Mouse (Mus musculus) thymus, adult 2 months (tissue): ENCODE data around the gene Mrvi1. TPM values are rescaled to one million over a fixed set of nuclear protein-coding genes. Genes with fewer than 3 reads are reported as not detected.
"Not testable (repeated sequence)": the region's sequence is repeated elsewhere in the genome, so short reads cannot be mapped to it uniquely, and the experiment has no call there.

ENCODE experiments used
- DNase-seq: peaks from one replicate; pipeline ENCODE4 v3.0.0; 2021
- H3K27ac ChIP-seq: fragments of 200-500 bp; 2 replicates; pipeline ENCODE4 v1.5.1; 2012; ENCODE audit warnings: low read length, control low read depth; ENCODE audit not compliant: control insufficient read depth, insufficient read depth
- H3K27me3 ChIP-seq: fragments of 200-500 bp; 2 replicates; pipeline ENCODE4 v1.6.1; 2012; ENCODE audit warnings: mild to moderate bottlenecking, low read length, moderate library complexity, mixed read lengths; ENCODE audit not compliant: control insufficient read depth, insufficient read depth
- H3K36me3 ChIP-seq: fragments of 200-500 bp; 2 replicates; pipeline ENCODE4 v1.6.1; 2012; ENCODE audit warnings: mild to moderate bottlenecking, low read length, moderate library complexity; ENCODE audit not compliant: control insufficient read depth, insufficient read depth
- H3K4me1 ChIP-seq: fragments of 200-500 bp; replicated peaks from 2 replicates; pipeline ENCODE4 v1.6.1; 2012; ENCODE audit warnings: low read length; ENCODE audit not compliant: control insufficient read depth, insufficient read depth
- H3K4me3 ChIP-seq: fragments of 200-500 bp; 2 replicates; pipeline ENCODE4 v1.5.1; 2012; ENCODE audit warnings: mild to moderate bottlenecking, low read length, control low read depth, moderate library complexity; ENCODE audit not compliant: control insufficient read depth, insufficient read depth
- CTCF ChIP-seq: fragments of 200-500 bp; IDR thresholded peaks from 2 replicates; pipeline ENCODE4 v1.5.1; 2012; ENCODE audit warnings: mild to moderate bottlenecking, control low read depth, low read length, moderate library complexity, borderline replicate concordance; ENCODE audit not compliant: control insufficient read depth, poor library complexity, insufficient read depth; ENCODE audit errors: extremely low read depth
- POLR2A ChIP-seq: fragments of 200-500 bp; IDR thresholded peaks from 2 replicates; pipeline ENCODE4 v1.6.1; 2012; ENCODE audit warnings: mild to moderate bottlenecking, low read length, control low read depth, moderate library complexity; ENCODE audit not compliant: control insufficient read depth, poor library complexity, insufficient read depth; ENCODE audit errors: extremely low read depth
- WGBS: fragments of 180-500 bp; shearing (Covaris S2); methylation state at CpG from one replicate; pipeline ENCODE4 v1.1.7; 2018; 5-methylcytosine and 5-hydroxymethylcytosine counted together
- polyA plus RNA-seq: library from polyadenylated mRNA; depleted of rRNA; stranded (reverse); fragments of >200 nt; gene quantifications from 2 replicates; pipeline ENCODE4 v1.2.3, GENCODE M21; 2012

Mrvi1 gene
- polyA plus RNA-seq, 1 experiment: 3.2 TPM

DNA sequence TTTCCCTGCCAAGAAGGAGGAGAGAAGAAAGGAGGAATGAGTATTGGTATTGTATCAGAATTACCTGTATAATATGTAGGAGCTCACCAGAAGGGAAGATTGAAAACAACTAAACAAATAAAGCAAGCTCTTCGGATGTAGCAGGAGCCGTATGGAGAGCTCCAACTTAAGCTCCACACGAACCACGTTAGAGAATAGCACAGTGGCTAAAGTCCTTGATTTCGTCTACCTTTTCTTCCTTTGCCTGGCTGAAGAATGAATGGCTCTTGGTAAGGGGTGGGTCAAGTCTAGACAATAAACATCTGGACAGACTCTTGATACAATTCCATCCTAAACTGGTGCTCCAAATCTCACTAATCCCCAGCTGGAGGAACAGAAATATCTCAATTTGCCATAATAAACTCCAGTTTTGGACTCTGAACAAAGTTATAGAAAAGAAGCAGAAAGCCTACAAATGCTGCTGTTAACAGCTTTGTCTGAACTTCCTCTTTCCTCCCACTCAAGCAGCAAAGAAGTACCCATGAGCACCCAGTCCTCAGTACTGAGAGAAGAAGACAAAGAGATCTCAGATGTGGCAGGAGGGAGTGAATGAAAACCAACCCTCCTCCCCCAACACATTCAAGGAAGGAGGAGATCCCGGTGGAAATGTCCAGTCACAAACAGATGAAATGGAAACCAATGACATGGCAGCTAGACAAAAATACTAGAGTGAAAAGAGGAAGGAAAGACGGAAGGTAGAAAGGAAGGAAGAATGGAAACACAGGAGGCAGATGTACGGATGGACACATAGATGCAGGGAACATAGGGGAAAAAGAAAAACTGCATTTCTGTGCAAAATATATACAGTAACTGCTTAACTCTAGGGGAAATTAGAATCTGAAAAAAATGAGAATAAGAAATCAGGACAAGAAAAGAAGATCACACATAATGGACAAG, 73.8 kb downstream of the Mrvi1 start:
- WGBS: 43% methylated on average over 8 of the region's 8 CpGs
- H3K27ac ChIP-seq: no peak overlapping the region
- no peaks in the 10 kb centered on the region for H3K4me1 ChIP-seq
- no peak for DNase-seq
- no peak overlapping the region for H3K4me3 ChIP-seq
- TF ChIP-seq POLR2A: no peak
- TF ChIP-seq CTCF: no peak
- H3K27me3 ChIP-seq: no peaks in the 10 kb centered on the region
- H3K36me3 ChIP-seq: no peaks in the 10 kb centered on the region

DNA sequence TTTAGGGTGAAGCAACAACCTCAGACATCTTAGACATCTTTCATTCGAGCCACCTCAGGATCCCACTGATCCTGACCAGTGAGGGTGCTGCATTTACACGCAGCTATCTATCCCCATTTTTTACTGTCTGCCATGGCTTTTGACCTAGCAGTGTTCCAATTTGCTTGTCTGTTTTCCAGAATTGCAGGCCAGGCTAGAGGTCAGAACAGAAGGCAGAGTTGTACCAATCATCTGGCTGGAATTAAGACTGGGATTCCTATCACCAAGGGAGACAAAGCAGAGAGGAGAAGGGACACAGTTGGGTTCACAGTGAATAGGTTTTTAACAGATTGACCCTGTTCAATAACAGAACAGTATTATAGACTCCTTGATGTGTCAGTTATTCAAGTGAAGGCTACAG, 75.7 kb downstream of the Mrvi1 start:
- Histone ChIP-seq H3K36me3 (no peaks in the 10 kb centered on the region), H3K4me1 (no peaks in the 10 kb centered on the region), H3K27me3 (no peaks in the 10 kb centered on the region), H3K27ac (no peak overlapping the region), H3K4me3 (no peak overlapping the region)
- 88% methylated on average over 2 of the region's 2 CpGs for WGBS
- DNase-seq: no peak
- TF ChIP-seq POLR2A (no peak), CTCF (no peak)

DNA sequence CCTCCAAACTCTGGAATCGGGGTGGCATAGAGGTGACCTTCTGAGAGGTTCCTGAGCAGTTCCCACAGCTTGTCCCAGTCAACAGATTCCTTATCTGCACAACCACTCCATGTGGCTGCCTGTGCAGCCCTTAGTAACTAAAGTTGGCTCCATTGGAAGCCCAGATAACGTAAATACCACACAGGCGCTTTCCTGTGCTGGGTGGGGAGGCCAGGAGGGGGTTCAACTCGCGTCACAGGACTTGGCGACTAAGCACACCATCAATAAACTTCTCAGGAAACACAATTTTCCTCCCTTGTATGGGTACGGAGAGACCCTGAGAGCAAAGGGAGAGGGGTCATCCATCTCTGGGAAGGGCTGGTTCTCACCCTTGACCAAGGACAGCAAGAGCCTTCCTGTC, 79.0 kb downstream of the Mrvi1 start:
- Histone ChIP-seq H3K27me3 (no peaks in the 10 kb centered on the region), H3K4me3 (no peak overlapping the region), H3K36me3 (no peaks in the 10 kb centered on the region), H3K4me1 (no peaks in the 10 kb centered on the region), H3K27ac (no peak overlapping the region)
- TF ChIP-seq POLR2A: no peak
- no peak for TF ChIP-seq CTCF
- 85% methylated on average over 7 of the region's 7 CpGs for WGBS
- no peak for DNase-seq

DNA sequence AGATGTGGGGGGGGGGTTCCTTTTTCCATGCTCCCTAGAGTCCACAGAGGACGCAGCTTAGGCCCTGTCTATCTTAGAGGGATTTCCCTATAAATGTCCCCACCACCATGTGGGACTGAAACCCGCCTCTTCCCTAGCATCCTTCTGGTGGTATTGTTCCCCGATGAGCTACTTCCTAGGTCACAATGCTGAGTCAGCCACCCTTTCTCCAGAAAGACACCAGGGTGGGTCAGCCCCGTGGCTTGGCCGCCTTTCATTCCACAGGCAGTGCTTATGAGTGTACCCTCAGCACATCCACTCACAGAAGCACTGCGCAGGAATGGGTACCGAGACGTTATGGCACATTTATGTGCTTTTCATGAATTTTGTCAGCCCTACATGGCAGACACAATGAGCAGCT, 85.1 kb downstream of the Mrvi1 start:
- DNase-seq: no peak
- Histone ChIP-seq H3K4me3 (no peak overlapping the region), H3K27ac (no peak overlapping the region), H3K4me1 (no peaks in the 10 kb centered on the region), H3K36me3 (no peaks in the 10 kb centered on the region), H3K27me3 (no peaks in the 10 kb centered on the region)
- WGBS: 80% methylated on average over 8 of the region's 8 CpGs
- TF ChIP-seq CTCF: no peak
- TF ChIP-seq POLR2A: no peak

DNA sequence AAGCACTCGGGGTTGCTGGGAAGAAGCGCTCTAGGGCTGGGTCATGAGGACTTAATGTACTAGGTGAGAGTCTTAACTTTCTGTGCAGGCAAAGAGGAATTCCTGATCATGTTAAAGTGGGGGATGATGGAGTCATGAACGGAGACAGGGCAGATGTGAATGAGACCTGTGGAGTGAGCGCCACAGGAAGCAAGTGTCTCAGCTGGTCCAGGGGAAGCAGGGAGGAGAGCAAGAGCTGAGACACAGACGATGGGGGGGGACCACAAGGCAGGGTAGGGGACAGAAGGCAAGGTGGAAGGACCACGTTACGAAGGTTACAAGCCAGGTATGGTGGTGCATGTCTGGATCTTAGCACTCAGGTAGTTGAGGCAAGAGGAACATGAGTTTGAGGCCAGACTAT, 85.8 kb downstream of the Mrvi1 start:
- no peak for DNase-seq
- H3K4me1 ChIP-seq: no peaks in the 10 kb centered on the region
- no peak for TF ChIP-seq POLR2A
- TF ChIP-seq CTCF: no peak
- no peaks in the 10 kb centered on the region for H3K36me3 ChIP-seq
- H3K27me3 ChIP-seq: no peaks in the 10 kb centered on the region
- no peak overlapping the region for H3K27ac ChIP-seq
- 93% methylated on average over 7 of the region's 7 CpGs for WGBS
- H3K4me3 ChIP-seq: no peak overlapping the region

DNA sequence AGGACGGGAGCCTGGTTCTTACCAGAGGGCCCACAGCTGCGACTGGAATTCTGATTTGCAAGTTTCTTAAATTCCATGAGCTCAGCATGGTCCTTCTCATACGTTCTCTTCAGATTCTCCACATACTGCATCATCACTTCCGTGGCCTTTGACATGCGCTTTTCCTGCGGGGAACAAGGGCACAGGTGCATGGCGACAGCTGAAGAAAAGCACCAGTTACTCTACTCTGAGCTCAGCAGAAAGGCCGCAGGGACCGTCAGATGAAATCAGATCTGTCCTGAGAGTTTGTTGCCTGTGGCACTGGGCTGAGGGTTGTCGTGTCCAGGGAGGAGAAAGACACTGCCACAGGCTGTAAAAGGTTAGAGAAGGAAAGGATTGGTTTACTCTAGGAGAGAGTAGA, 86.5 kb downstream of the Mrvi1 start:
- H3K27ac ChIP-seq, H3K4me3 ChIP-seq, H3K36me3 ChIP-seq, H3K27me3 ChIP-seq, DNase-seq, H3K4me1 ChIP-seq: not testable (repeated sequence)
- 96% methylated on average over 10 of the region's 10 CpGs for WGBS

DNA sequence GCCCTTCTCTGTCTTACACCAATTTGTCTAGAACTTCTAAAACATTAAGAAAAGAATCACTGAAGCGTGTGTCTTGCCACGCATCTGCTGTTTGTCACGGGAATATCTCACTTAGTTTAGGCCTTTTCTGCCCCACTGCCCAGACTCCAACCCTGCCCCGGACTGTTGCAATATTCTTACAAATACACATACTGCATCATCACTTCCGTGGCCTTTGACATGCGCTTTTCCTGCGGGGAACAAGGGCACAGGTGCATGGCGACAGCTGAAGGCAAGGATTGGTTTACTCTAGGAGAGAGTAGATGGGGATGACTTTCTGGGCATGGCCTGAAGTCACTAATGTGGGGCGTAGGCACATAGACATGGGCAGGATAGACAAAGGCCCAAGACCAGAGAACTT, 87.6 kb downstream of the Mrvi1 start:
- WGBS: 94% methylated on average over 9 of the region's 9 CpGs
- no peaks in the 10 kb centered on the region for H3K36me3 ChIP-seq
- no peak overlapping the region for H3K27ac ChIP-seq
- DNase-seq: no peak
- no peaks in the 10 kb centered on the region for H3K4me1 ChIP-seq
- H3K27me3 ChIP-seq: no peaks in the 10 kb centered on the region
- TF ChIP-seq POLR2A (no peak), CTCF (no peak)
- H3K4me3 ChIP-seq: no peak overlapping the region
